Mouse (Mus musculus): ENCODE measurements around the gene Nenf. TPM values are rescaled to one million over a fixed set of nuclear protein-coding genes. Genes with fewer than 3 reads are reported as not detected.

Gene Nenf
- polyA plus RNA-seq, 1 experiment: 38.2 TPM

- H3K36me3 ChIP-seq (ENCODE audit: control insufficient read depth, insufficient read depth, low read length): no peaks in the 10 kb centered on the region
These were observed 12.4 kb upstream of the Nenf start for GRCm38 (mm10) chr1:191330356-191330755.

DNA sequence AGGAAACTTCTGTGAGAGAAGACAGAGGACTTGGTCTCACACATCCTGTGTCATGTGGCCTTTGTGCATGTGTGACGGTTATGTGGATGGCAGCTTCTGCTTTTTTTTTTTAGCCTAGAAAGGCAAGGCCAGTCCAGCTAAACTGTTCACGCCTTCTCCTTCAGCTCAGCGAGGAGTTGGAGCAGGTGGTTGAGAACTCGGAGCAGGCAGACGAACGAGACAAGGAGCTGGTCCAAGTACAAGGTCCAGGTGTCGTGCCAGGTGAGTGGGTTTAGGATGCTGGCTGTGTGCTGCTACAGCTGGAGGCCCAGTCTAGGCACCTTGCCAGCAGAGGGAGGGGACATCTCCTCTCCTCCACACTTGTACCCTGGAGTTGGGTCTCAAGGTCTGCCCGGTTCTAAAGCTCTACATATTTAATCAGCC, 10.0 kb upstream of the Nenf start:
- H3K36me3 ChIP-seq (ENCODE audit: control insufficient read depth, insufficient read depth, low read length): no peaks in the 10 kb centered on the region
- H3K27me3 ChIP-seq (ENCODE audit: control insufficient read depth, insufficient read depth, low read length): no peaks in the 10 kb centered on the region
- no peak for TF ChIP-seq POLR2A (IDR thresholded peaks at IDR 0.05; ENCODE audit: control insufficient read depth, low read depth, low read length)
- TF ChIP-seq CTCF (IDR thresholded peaks at IDR 0.05; ENCODE audit: control insufficient read depth, insufficient read depth, insufficient replicate concordance, low read depth, low read length): no peak
- H3K4me1 ChIP-seq (ENCODE audit: control insufficient read depth, insufficient read depth, low read length): peaks cover 8% of the 10 kb centered on the region
- H3K27ac ChIP-seq (ENCODE audit: control insufficient read depth, insufficient read depth, low read depth, low read length): peak overlapping the region; percentile 36
- H3K4me3 ChIP-seq (ENCODE audit: control insufficient read depth, low read depth, low read length): no peak overlapping the region

More at GRCm38 (mm10) chr1:191330356-191330755, 12.4 kb upstream of the Nenf start:
- Histone ChIP-seq H3K4me1 (ENCODE audit: control insufficient read depth, insufficient read depth, low read length) (peaks cover 10% of the 10 kb centered on the region), H3K4me3 (ENCODE audit: control insufficient read depth, low read depth, low read length) (no peak overlapping the region), H3K27me3 (ENCODE audit: control insufficient read depth, insufficient read depth, low read length) (no peaks in the 10 kb centered on the region), H3K27ac (ENCODE audit: control insufficient read depth, insufficient read depth, low read depth, low read length) (no peak overlapping the region)
- TF ChIP-seq CTCF (IDR thresholded peaks at IDR 0.05; ENCODE audit: control insufficient read depth, insufficient read depth, insufficient replicate concordance, low read depth, low read length) (no peak), POLR2A (IDR thresholded peaks at IDR 0.05; ENCODE audit: control insufficient read depth, low read depth, low read length) (no peak)

GRCm38 (mm10) chr1:191327258-191327657, 9.3 kb upstream of the Nenf start:
- H3K27me3 ChIP-seq (ENCODE audit: control insufficient read depth, insufficient read depth, low read length): no peaks in the 10 kb centered on the region
- TF ChIP-seq CTCF (IDR thresholded peaks at IDR 0.05; ENCODE audit: control insufficient read depth, insufficient read depth, insufficient replicate concordance, low read depth, low read length) (no peak), POLR2A (IDR thresholded peaks at IDR 0.05; ENCODE audit: control insufficient read depth, low read depth, low read length) (no peak)
- peak overlapping the region; percentile 36 for H3K27ac ChIP-seq (ENCODE audit: control insufficient read depth, insufficient read depth, low read depth, low read length)
- H3K36me3 ChIP-seq (ENCODE audit: control insufficient read depth, insufficient read depth, low read length): no peaks in the 10 kb centered on the region
- H3K4me3 ChIP-seq (ENCODE audit: control insufficient read depth, low read depth, low read length): peak overlapping the region; percentile 17
- peaks cover 8% of the 10 kb centered on the region for H3K4me1 ChIP-seq (ENCODE audit: control insufficient read depth, insufficient read depth, low read length)

- H3K4me1 ChIP-seq (ENCODE audit: control insufficient read depth, insufficient read depth, low read length): peaks cover 8% of the 10 kb centered on the region
- H3K36me3 ChIP-seq (ENCODE audit: control insufficient read depth, insufficient read depth, low read length): no peaks in the 10 kb centered on the region
- no peak for TF ChIP-seq CTCF (IDR thresholded peaks at IDR 0.05; ENCODE audit: control insufficient read depth, insufficient read depth, insufficient replicate concordance, low read depth, low read length)
- H3K27me3 ChIP-seq (ENCODE audit: control insufficient read depth, insufficient read depth, low read length): no peaks in the 10 kb centered on the region
- peak overlapping the region; percentile 90 for H3K4me3 ChIP-seq (ENCODE audit: control insufficient read depth, low read depth, low read length)
- H3K27ac ChIP-seq (ENCODE audit: control insufficient read depth, insufficient read depth, low read depth, low read length): peak overlapping the region; percentile 2
These were observed 8.4 kb upstream of the Nenf start for GRCm38 (mm10) chr1:191326233-191326882.

- Histone ChIP-seq H3K27me3 (ENCODE audit: control insufficient read depth, insufficient read depth, low read length) (no peaks in the 10 kb centered on the region), H3K4me1 (ENCODE audit: control insufficient read depth, insufficient read depth, low read length) (peaks cover 8% of the 10 kb centered on the region), H3K27ac (ENCODE audit: control insufficient read depth, insufficient read depth, low read depth, low read length) (peak within 1 kb of the TSS; percentile 2), H3K4me3 (ENCODE audit: control insufficient read depth, low read depth, low read length) (peak within 1 kb of the TSS; percentile 90), H3K36me3 (ENCODE audit: control insufficient read depth, insufficient read depth, low read length) (no peaks in the 10 kb centered on the region)
- TF ChIP-seq POLR2A (IDR thresholded peaks at IDR 0.05; ENCODE audit: control insufficient read depth, low read depth, low read length): peak; percentile 92
- TF ChIP-seq CTCF (IDR thresholded peaks at IDR 0.05; ENCODE audit: control insufficient read depth, insufficient read depth, insufficient replicate concordance, low read depth, low read length): no peak
These were observed 7.8 kb upstream of the Nenf start, which contains the start of gene Tmem206 for GRCm38 (mm10) chr1:191325726-191326232. TSS of gene Tmem206 (plus strand) at chr1:191325912.

GRCm38 (mm10) chr1:191324733-191325590, 7.0 kb upstream of the Nenf start:
- H3K27ac ChIP-seq (ENCODE audit: control insufficient read depth, insufficient read depth, low read depth, low read length): no peak overlapping the region
- no peaks in the 10 kb centered on the region for H3K36me3 ChIP-seq (ENCODE audit: control insufficient read depth, insufficient read depth, low read length)
- no peak for TF ChIP-seq CTCF (IDR thresholded peaks at IDR 0.05; ENCODE audit: control insufficient read depth, insufficient read depth, insufficient replicate concordance, low read depth, low read length)
- no peak for TF ChIP-seq POLR2A (IDR thresholded peaks at IDR 0.05; ENCODE audit: control insufficient read depth, low read depth, low read length)
- H3K4me1 ChIP-seq (ENCODE audit: control insufficient read depth, insufficient read depth, low read length): peaks cover 8% of the 10 kb centered on the region
- no peaks in the 10 kb centered on the region for H3K27me3 ChIP-seq (ENCODE audit: control insufficient read depth, insufficient read depth, low read length)
- H3K4me3 ChIP-seq (ENCODE audit: control insufficient read depth, low read depth, low read length): no peak overlapping the region

- no peaks in the 10 kb centered on the region for H3K36me3 ChIP-seq (ENCODE audit: control insufficient read depth, insufficient read depth, low read length)
- H3K27me3 ChIP-seq (ENCODE audit: control insufficient read depth, insufficient read depth, low read length): no peaks in the 10 kb centered on the region
- no peak overlapping the region for H3K27ac ChIP-seq (ENCODE audit: control insufficient read depth, insufficient read depth, low read depth, low read length)
- H3K4me3 ChIP-seq (ENCODE audit: control insufficient read depth, low read depth, low read length): no peak overlapping the region
- H3K4me1 ChIP-seq (ENCODE audit: control insufficient read depth, insufficient read depth, low read length): peaks cover 8% of the 10 kb centered on the region
- TF ChIP-seq POLR2A (IDR thresholded peaks at IDR 0.05; ENCODE audit: control insufficient read depth, low read depth, low read length) (no peak), CTCF (IDR thresholded peaks at IDR 0.05; ENCODE audit: control insufficient read depth, insufficient read depth, insufficient replicate concordance, low read depth, low read length) (no peak)
These were observed 5.4 kb upstream of the Nenf start for GRCm38 (mm10) chr1:191323381-191323780.
